Mouse (Mus musculus): ENCODE results near the gene Lbhd2. TPM values are rescaled to one million over a fixed set of nuclear protein-coding genes. Genes with fewer than 3 reads are reported as not detected.

Gene Lbhd2
- total RNA-seq, 4 experiments from 2014 or later, result 0.61 to 2.3 (median 1.3) TPM; not detected in 1

GRCm38 (mm10) chr12:111430868-111431817, 24.5 kb downstream of the Lbhd2 start:
- no peak for DNase-seq (ENCODE audit: low spot score in 2 of 2)

- DNase-seq (ENCODE audit: low spot score in 2 of 2), result no peak
These were observed 25.5 kb downstream of the Lbhd2 start for GRCm38 (mm10) chr12:111432097-111432496.

- DNase-seq (ENCODE audit: low spot score in 2 of 2), result no peak
These were observed 26.2 kb downstream of the Lbhd2 start for GRCm38 (mm10) chr12:111432751-111433331.

GRCm38 (mm10) chr12:111434164-111434744, 27.6 kb downstream of the Lbhd2 start:
- no peak for DNase-seq (ENCODE audit: low spot score in 2 of 2)

- DNase-seq (ENCODE audit: low spot score in 2 of 2), result no peak
These were observed 28.2 kb downstream of the Lbhd2 start for GRCm38 (mm10) chr12:111434745-111435327.

- no peak for DNase-seq (ENCODE audit: low spot score in 2 of 2)
These were observed 29.6 kb downstream of the Lbhd2 start for GRCm38 (mm10) chr12:111436170-111436569.

- no peak for DNase-seq (ENCODE audit: low spot score in 2 of 2)
These were observed 30.0 kb downstream of the Lbhd2 start for GRCm38 (mm10) chr12:111436640-111437039.

- DNase-seq (ENCODE audit: low spot score in 2 of 2), result no peak
These were observed 30.8 kb downstream of the Lbhd2 start for GRCm38 (mm10) chr12:111437222-111437900.

GRCm38 (mm10) chr12:111438850-111439249, 32.2 kb downstream of the Lbhd2 start:
- no peak for DNase-seq (ENCODE audit: low spot score in 2 of 2)

GRCm38 (mm10) chr12:111440701-111441373, 34.2 kb downstream of the Lbhd2 start:
- no peak for DNase-seq (ENCODE audit: low spot score in 2 of 2)

GRCm38 (mm10) chr12:111441523-111441922, 34.9 kb downstream of the Lbhd2 start:
- DNase-seq (ENCODE audit: low spot score in 2 of 2), result no peak

- no peak for DNase-seq (ENCODE audit: low spot score in 2 of 2)
These were observed 35.9 kb downstream of the Lbhd2 start, which contains the start of gene Tnfaip2 for GRCm38 (mm10) chr12:111442309-111443010. Gene Tnfaip2 (plus strand): TSS chr12:111442469.

- no peak for DNase-seq (ENCODE audit: low spot score in 2 of 2)
These were observed 36.6 kb downstream of the Lbhd2 start for GRCm38 (mm10) chr12:111443011-111443870.

GRCm38 (mm10) chr12:111443921-111444831, 37.6 kb downstream of the Lbhd2 start:
- no peak for DNase-seq (ENCODE audit: low spot score in 2 of 2)

GRCm38 (mm10) chr12:111445161-111445889, 38.7 kb downstream of the Lbhd2 start:
- no peak for DNase-seq (ENCODE audit: low spot score in 2 of 2)

GRCm38 (mm10) chr12:111445890-111446613, 39.4 kb downstream of the Lbhd2 start:
- no peak for DNase-seq (ENCODE audit: low spot score in 2 of 2)

- DNase-seq (ENCODE audit: low spot score in 2 of 2), result no peak
These were observed 40.1 kb downstream of the Lbhd2 start for GRCm38 (mm10) chr12:111446745-111447144.
